Mouse (Mus musculus) lung, postnatal 25 days (tissue): Measurements from ENCODE around the gene Tex261.

Experiments used
- DNase-seq: peaks from one replicate; pipeline ENCODE4 v3.0.0; 2022; ENCODE audit warnings: low spot score

Tex261 gene

GRCm38 (mm10) chr6:83756051-83756450 is 19.6 kb downstream of the Tex261 start:
- no peak for DNase-seq

DNA sequence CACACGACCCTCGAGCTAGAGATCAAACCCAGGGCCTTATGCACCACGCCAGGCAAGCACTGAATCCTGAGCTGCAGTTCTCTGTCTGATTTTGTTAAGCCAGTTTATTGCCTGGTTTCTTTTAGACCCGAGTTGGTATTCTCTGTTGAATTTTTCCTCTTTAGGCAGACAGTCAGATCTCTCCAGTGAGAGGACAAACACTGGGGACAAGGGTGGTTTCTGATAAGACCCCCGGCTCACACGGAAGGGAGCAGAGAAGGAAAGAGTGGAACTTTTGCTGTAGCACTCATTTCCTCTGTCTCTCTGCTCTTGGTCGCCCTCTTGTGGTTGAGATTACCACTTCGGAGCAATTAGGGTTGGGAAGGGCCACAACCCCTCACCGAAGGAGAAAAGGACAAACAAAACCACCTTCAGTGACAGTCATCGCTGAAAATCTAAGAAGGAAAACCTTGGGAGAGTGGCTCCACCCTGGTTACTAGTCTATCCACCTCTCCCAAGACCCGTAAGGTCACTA is 25.4 kb downstream of the Tex261 start:
- DNase-seq, result peak; percentile 54

DNA sequence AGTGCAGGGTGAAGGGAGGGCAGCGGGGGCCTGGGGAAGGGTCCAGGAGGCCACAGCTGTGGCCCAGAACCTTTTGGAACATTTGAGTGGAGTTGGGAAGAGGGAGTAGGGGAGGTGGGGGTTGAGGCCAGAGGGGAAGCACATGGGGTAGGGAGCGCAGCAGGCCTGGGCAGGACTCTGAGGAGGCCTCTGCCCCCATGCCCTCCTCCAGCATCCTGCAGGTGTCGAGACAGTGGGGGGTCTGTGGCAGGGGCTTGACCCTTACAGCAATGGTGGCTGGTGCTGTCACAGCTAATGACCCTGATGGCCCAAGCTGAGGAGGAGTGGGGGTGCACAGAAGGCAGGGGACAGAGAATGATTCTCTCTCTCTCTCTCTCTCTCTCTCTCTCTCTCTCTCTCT is 26.3 kb downstream of the Tex261 start:
- no peak for DNase-seq

GRCm38 (mm10) chr6:83745466-83745865 is 30.1 kb downstream of the Tex261 start:
- no peak for DNase-seq

- peak; percentile 21 for DNase-seq
These were observed 31.1 kb downstream of the Tex261 start for GRCm38 (mm10) chr6:83744557-83744956.

- DNase-seq, result no peak
These were observed 31.5 kb downstream of the Tex261 start for GRCm38 (mm10) chr6:83744126-83744525.

DNA sequence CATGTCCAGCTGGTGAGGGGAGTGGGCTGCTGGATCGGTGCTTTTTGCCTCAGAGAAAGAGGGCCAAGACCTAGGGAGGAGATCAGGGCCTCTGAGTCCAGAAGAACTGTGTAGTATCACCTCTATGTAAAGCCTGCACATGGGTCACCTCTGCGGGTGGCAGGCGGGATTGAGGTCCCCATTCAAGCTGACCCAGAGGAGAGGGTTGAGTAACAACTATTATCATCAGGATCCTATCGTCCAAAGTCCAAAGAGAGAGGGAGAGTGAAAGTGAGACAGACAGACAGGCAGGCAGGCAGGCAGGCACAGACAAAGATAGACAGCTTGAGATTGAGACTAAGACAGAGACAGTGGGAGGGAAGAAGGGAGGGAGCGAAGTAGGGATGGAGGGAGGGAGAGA is 32.4 kb downstream of the Tex261 start:
- no peak for DNase-seq

GRCm38 (mm10) chr6:83742761-83743160 is 32.9 kb downstream of the Tex261 start, which contains the start of gene Atp6v1b1:
Gene Atp6v1b1, plus strand, starts transcription at chr6:83742990.
- DNase-seq, result no peak

DNA sequence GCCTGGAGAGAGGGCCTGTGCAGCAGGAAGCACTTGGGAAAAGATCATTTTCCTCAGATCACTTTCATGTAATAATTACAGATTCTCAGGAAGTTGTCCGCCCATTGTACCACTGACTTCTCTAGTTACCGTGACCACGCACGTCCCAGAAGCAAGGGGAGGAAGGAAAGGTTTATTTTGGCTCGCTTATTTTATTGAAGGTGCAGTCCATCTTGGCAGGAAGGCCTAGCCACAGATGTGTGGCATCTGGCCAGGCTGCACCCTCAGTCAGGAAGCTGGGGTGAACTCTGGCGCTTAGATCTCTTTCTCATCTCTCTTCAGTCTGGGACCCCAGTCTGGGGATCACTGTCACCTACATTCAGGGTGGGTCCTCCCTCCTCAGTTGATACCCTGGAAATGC is 37.0 kb downstream of the Tex261 start:
- DNase-seq, result no peak

- DNase-seq, result no peak
These were observed 38.3 kb downstream of the Tex261 start for GRCm38 (mm10) chr6:83737311-83737710.

GRCm38 (mm10) chr6:83731128-83731527 is 44.5 kb downstream of the Tex261 start:
- DNase-seq, result peak; percentile 62

DNA sequence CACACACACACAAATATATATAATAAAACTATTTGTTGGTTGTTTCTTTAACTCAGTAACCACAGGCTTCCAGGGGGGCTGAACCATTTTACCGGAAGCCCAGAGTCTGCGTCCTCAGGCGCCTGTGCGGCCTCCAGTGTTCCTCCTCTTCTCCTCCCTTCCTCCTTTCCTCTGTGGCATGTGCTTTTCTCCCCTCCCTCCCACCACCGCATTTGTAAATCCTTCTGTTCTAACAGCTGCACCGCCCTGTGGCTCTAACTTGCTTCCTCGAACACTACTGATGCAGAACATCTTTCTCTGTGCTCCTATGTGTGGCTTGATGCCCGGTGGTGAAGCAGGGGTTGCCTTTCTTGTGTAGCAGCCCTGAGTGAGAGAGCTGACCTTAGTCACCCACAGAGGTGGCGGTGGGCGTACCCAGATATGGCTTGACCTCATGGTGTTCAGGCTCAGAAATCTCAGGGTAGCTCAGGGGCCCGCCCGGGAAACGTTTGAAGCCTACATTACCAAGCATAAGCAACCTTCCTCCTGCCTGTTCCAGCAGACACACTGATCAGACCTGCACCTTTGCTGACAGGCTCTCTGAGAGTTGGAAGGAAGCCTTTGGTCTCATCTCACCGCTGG is 46.2 kb downstream of the Tex261 start:
- DNase-seq, result no peak

- no peak for DNase-seq
These were observed 47.1 kb downstream of the Tex261 start for GRCm38 (mm10) chr6:83728488-83728887.

- no peak for DNase-seq
These were observed 48.4 kb downstream of the Tex261 start for GRCm38 (mm10) chr6:83727178-83727577.

GRCm38 (mm10) chr6:83722526-83722925 is 53.1 kb downstream of the Tex261 start:
- DNase-seq, result no peak
